In the genomic region with DNA sequence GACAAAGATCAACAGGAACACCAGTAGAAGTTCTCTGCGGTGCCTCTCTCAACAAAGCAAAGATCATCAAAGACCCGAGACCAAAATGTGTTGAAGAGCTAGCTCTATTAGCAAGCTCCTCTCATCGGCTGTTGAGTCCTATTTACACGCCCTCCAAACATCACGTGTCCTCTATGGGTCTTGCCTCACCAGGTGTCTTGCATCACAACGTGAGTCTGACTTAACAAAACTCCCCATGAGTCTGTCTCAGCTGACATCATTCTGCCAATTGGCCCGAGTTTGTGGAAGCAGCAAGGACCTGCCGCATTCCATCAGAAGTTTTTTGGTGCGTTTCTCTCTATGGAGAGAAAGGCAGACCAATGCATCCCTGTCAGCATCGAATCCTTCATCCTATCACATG, we compare ENCODE assay signal across 20 mouse cellular contexts. TPM values are rescaled to one million over a fixed set of nuclear protein-coding genes. Genes with fewer than 3 reads are reported as not detected.
DNase-seq lines count a peak whose midpoint lies in the region; ATAC-seq and TF ChIP-seq lines count a peak whose summit lies in the region.
"Had no signal": no experiment of that assay in that cellular context is flagged by ENCODE, and none has a peak within 500 bp of the region (broad histone marks: within the 10 kb centered on the region; RNA-seq: fewer than 3 reads in every experiment).

No protein-coding gene starts in this region.

- H3K36me3 ChIP-seq in liver, postnatal 0 days (replicated peaks; ENCODE audit: insufficient read depth, low read length), result no peaks in the 10 kb centered on the region
- H3K36me3 ChIP-seq in liver, embryonic 11.5 days (ENCODE audit: control insufficient read depth, insufficient read depth, low read length), result no peaks in the 10 kb centered on the region
- no peaks in the 10 kb centered on the region for H3K36me3 ChIP-seq in lung, postnatal 0 days (ENCODE audit: insufficient read depth, low read length)
- no peaks in the 10 kb centered on the region for H3K36me3 ChIP-seq in heart, embryonic 12.5 days
- H3K36me3 ChIP-seq: embryonic facial prominence, embryonic 13.5 days; G1E; hindbrain, embryonic 15.5 days; midbrain, embryonic 12.5 days; stomach, embryonic 15.5 days had no signal

- peak; percentile 91 for ATAC-seq in liver, postnatal 0 days
- ATAC-seq in liver, embryonic 11.5 days (replicated peaks; ENCODE audit: low FRiP score), result no peak
- peak; percentile 70 for ATAC-seq in lung, postnatal 0 days
- ATAC-seq in monocyte, adult 5-6 weeks (replicated peaks; ENCODE audit: insufficient number of reproducible peaks, low FRiP score, low TSS enrichment, poor library complexity, severe bottlenecking), result peak; percentile 86
- no peak for ATAC-seq in heart, embryonic 12.5 days (ENCODE audit: insufficient number of reproducible peaks, low FRiP score)
- ATAC-seq: forebrain, embryonic 16.5 days had no signal

- no peak for TF ChIP-seq EP300 in liver, postnatal 0 days (IDR thresholded peaks at IDR 0.05; ENCODE audit: low read depth)
- TF ChIP-seq EP300 in lung, postnatal 0 days (IDR thresholded peaks at IDR 0.05), result no peak

- H3K9ac ChIP-seq in liver, postnatal 0 days (replicated peaks), result no peak overlapping the region
- H3K9ac ChIP-seq in liver, embryonic 11.5 days (ENCODE audit: low read depth, low read length), result no peak overlapping the region
- H3K9ac ChIP-seq in lung, postnatal 0 days (replicated peaks; ENCODE audit: low read depth), result no peak overlapping the region
- H3K9ac ChIP-seq in heart, embryonic 12.5 days, result no peak overlapping the region
- H3K9ac ChIP-seq: embryonic facial prominence, embryonic 13.5 days; hindbrain, embryonic 15.5 days; midbrain, embryonic 12.5 days; stomach, embryonic 15.5 days had no signal

- no peak overlapping the region for H3K27ac ChIP-seq in liver, postnatal 0 days (ENCODE audit: low read depth)
- H3K27ac ChIP-seq in liver, embryonic 11.5 days (ENCODE audit: low read depth, low read length), result no peak overlapping the region
- no peak overlapping the region for H3K27ac ChIP-seq in lung, postnatal 0 days (ENCODE audit: low read length)
- no peak overlapping the region for H3K27ac ChIP-seq in heart, embryonic 12.5 days (ENCODE audit: poor library complexity, severe bottlenecking)
- H3K27ac ChIP-seq: embryonic facial prominence, embryonic 13.5 days; hindbrain, embryonic 15.5 days; midbrain, embryonic 12.5 days; stomach, embryonic 15.5 days had no signal

- TF ChIP-seq CTCF in liver, postnatal 0 days (IDR thresholded peaks at IDR 0.05; ENCODE audit: low read depth), result no peak
- no peak for TF ChIP-seq CTCF in lung, postnatal 0 days (IDR thresholded peaks at IDR 0.05)

- H3K4me1 ChIP-seq in liver, postnatal 0 days (ENCODE audit: insufficient read depth), result no peaks in the 10 kb centered on the region
- no peaks in the 10 kb centered on the region for H3K4me1 ChIP-seq in liver, embryonic 11.5 days (replicated peaks; ENCODE audit: control insufficient read depth, insufficient read depth, low read length)
- no peaks in the 10 kb centered on the region; the same call in 1 of the 2 replicates for H3K4me1 ChIP-seq in lung, postnatal 0 days (ENCODE audit: insufficient read depth, low read depth, low read length)
- H3K4me1 ChIP-seq in heart, embryonic 12.5 days (replicated peaks), result no peaks in the 10 kb centered on the region
- H3K4me1 ChIP-seq: embryonic facial prominence, embryonic 13.5 days; hindbrain, embryonic 15.5 days; midbrain, embryonic 12.5 days; stomach, embryonic 15.5 days had no signal

- peak; percentile 70 for DNase-seq in liver, postnatal 0 days
- no peak for DNase-seq in liver, embryonic 11.5 days (ENCODE audit: low spot score)
- peak; percentile 44 for DNase-seq in NIH3T3 (ENCODE audit: low read depth)
- peak; percentile 67 for DNase-seq in lung, postnatal 0 days (ENCODE audit: low spot score)
- DNase-seq in frontal cortex, postnatal 25 days (ENCODE audit: low spot score in 2 of 2), result no peak
- DNase-seq in ovary, postnatal 36 days (ENCODE audit: low spot score), result no peak
- DNase-seq: adrenal gland, adult 8-10 months; cerebellum, adult 2 months; kidney, adult 8-10 months; spleen, adult 18-20 months; thymus, adult 2 months had no signal

- H3K4me3 ChIP-seq in liver, postnatal 0 days (ENCODE audit: low read depth, low read length), result no peak overlapping the region
- no peak overlapping the region for H3K4me3 ChIP-seq in liver, embryonic 11.5 days (ENCODE audit: low read depth, low read length)
- H3K4me3 ChIP-seq in lung, postnatal 0 days (ENCODE audit: low read depth, low read length), result no peak overlapping the region
- H3K4me3 ChIP-seq in heart, embryonic 12.5 days, result no peak overlapping the region
- H3K4me3 ChIP-seq: embryonic facial prominence, embryonic 13.5 days; hindbrain, embryonic 15.5 days; midbrain, embryonic 12.5 days; stomach, embryonic 15.5 days had no signal

- H3K9me3 ChIP-seq in liver, postnatal 0 days (ENCODE audit: low read length), result no peaks in the 10 kb centered on the region
- H3K9me3 ChIP-seq in liver, embryonic 11.5 days (ENCODE audit: control insufficient read depth, low read length), result no peaks in the 10 kb centered on the region
- no peaks in the 10 kb centered on the region for H3K9me3 ChIP-seq in lung, postnatal 0 days (ENCODE audit: low read length)
- H3K9me3 ChIP-seq in heart, embryonic 12.5 days (replicated peaks), result no peaks in the 10 kb centered on the region
- H3K9me3 ChIP-seq: embryonic facial prominence, embryonic 13.5 days; G1E; hindbrain, embryonic 15.5 days; midbrain, embryonic 12.5 days; stomach, embryonic 15.5 days had no signal

- H3K27me3 ChIP-seq in liver, postnatal 0 days (ENCODE audit: insufficient read depth, low read length), result no peaks in the 10 kb centered on the region
- peaks cover 7% of the 10 kb centered on the region for H3K27me3 ChIP-seq in liver, embryonic 11.5 days (replicated peaks; ENCODE audit: control insufficient read depth, insufficient read depth, low read length)
- no peaks in the 10 kb centered on the region for H3K27me3 ChIP-seq in lung, postnatal 0 days (replicated peaks; ENCODE audit: insufficient read depth, low read length)
- peaks cover 14% of the 10 kb centered on the region for H3K27me3 ChIP-seq in heart, embryonic 12.5 days (replicated peaks)
- H3K27me3 ChIP-seq: hindbrain, embryonic 15.5 days; stomach, embryonic 15.5 days had no signal

- WGBS in liver, postnatal 0 days (ENCODE audit: insufficient replicate concordance), result 46% methylated on average over 10 of the region's 10 CpGs
- WGBS in liver, embryonic 11.5 days, result 52% methylated on average over 10 of the region's 10 CpGs
- 39% methylated on average over 10 of the region's 10 CpGs for WGBS in lung, postnatal 0 days
- WGBS in heart, embryonic 12.5 days, result 53% methylated on average over 10 of the region's 10 CpGs

- H3K4me2 ChIP-seq in liver, postnatal 0 days (ENCODE audit: low read depth, low read length), result no peak overlapping the region
- H3K4me2 ChIP-seq in liver, embryonic 11.5 days, result no peak overlapping the region
- H3K4me2 ChIP-seq in lung, postnatal 0 days (replicated peaks; ENCODE audit: low read depth, low read length), result no peak overlapping the region
- no peak overlapping the region for H3K4me2 ChIP-seq in heart, embryonic 12.5 days
- H3K4me2 ChIP-seq: embryonic facial prominence, embryonic 13.5 days; heart, embryonic 11.5 days; hindbrain, embryonic 15.5 days; midbrain, embryonic 12.5 days; stomach, embryonic 15.5 days had no signal

RNA-seq across cellular contexts. Expression of a gene that starts 6.2 kb away (rescaled TPM):
- polyA plus RNA-seq in liver, postnatal 0 days (2015; fragmentation: Nextera tagmentation; extraction: Ambion mirVana), result 0.82 and 1.3 TPM in 2 replicates
- polyA plus RNA-seq in liver, embryonic 11.5 days (2014; fragmentation: Nextera tagmentation; extraction: Ambion mirVana), result not detected in 2 replicates
- 0.31 and 0.42 TPM in 2 replicates for polyA plus RNA-seq in lung, postnatal 0 days (2015; fragmentation: Nextera tagmentation; extraction: Ambion mirVana)
- 77.4 to 130 TPM (median 92.6 TPM) in 3 replicates for total RNA-seq in monocyte, adult 5-6 weeks (2017)
- 0.08 and 0.19 TPM in 2 replicates for polyA plus RNA-seq in heart, embryonic 12.5 days (2016; fragmentation: Nextera tagmentation; extraction: Ambion mirVana)
- polyA plus RNA-seq: heart, embryonic 11.5 days had no signal

RNA-seq across cellular contexts. Expression of a gene that starts 41.7 kb away (rescaled TPM):
- 250 and 269 TPM in 2 replicates for polyA plus RNA-seq in liver, postnatal 0 days (2015; fragmentation: Nextera tagmentation; extraction: Ambion mirVana)
- 110 and 115 TPM in 2 replicates for polyA plus RNA-seq in liver, embryonic 11.5 days (2014; fragmentation: Nextera tagmentation; extraction: Ambion mirVana)
- 179 and 217 TPM in 2 replicates for polyA plus RNA-seq in lung, postnatal 0 days (2015; fragmentation: Nextera tagmentation; extraction: Ambion mirVana)
- total RNA-seq in monocyte, adult 5-6 weeks (2017), result 155 to 165 TPM (median 163 TPM) in 3 replicates
- polyA plus RNA-seq in heart, embryonic 12.5 days (2016; fragmentation: Nextera tagmentation; extraction: Ambion mirVana), result 73.1 and 74.9 TPM in 2 replicates

Comparison
In these comparisons a context has a peak if more than half of its experiments do, and no peak if none do; other contexts are left out.
1. ATAC-seq: peak in liver, postnatal 0 days (single experiment), lung, postnatal 0 days (single experiment) and monocyte, adult 5-6 weeks (single experiment); none in liver, embryonic 11.5 days (single experiment) and heart, embryonic 12.5 days (single experiment).
2. DNase-seq: peak in liver, postnatal 0 days (single experiment), NIH3T3 (single experiment) and lung, postnatal 0 days (single experiment); none in liver, embryonic 11.5 days (single experiment), frontal cortex, postnatal 25 days (0 of 2) and ovary, postnatal 36 days (single experiment).